Mouse (Mus musculus) C2C12 (cell line): ENCODE measurements around the gene Olfr648.

Experiments
- CEBPB ChIP-seq: IDR thresholded peaks from one replicate; pipeline ENCODE4 v1.6.1; 2011; ENCODE audit warnings: low read depth, mild to moderate bottlenecking, control low read depth, moderate library complexity
- CTCF ChIP-seq: IDR thresholded peaks from one replicate; pipeline ENCODE4 v1.5.1; 2011; ENCODE audit not compliant: control insufficient read depth, insufficient read depth, insufficient read length
- FOSL1 ChIP-seq: IDR thresholded peaks from one replicate; pipeline ENCODE4 v1.8.0; 2011; ENCODE audit warnings: mild to moderate bottlenecking, low read length; ENCODE audit not compliant: poor library complexity, insufficient read depth, severe bottlenecking
- MAX ChIP-seq: IDR thresholded peaks from one replicate; pipeline ENCODE4 v1.6.1; 2011; ENCODE audit warnings: mild to moderate bottlenecking, control low read depth
- MYOD1 ChIP-seq: IDR thresholded peaks from one replicate; pipeline ENCODE4 v1.6.1; 2011; ENCODE audit warnings: low read depth; ENCODE audit not compliant: control insufficient read depth, insufficient read length
- MYOG ChIP-seq: IDR thresholded peaks from one replicate; pipeline ENCODE4 v1.6.1; 2011; ENCODE audit not compliant: control insufficient read depth, insufficient read length; ENCODE audit errors: extremely low read depth
- USF1 ChIP-seq: IDR thresholded peaks from one replicate; pipeline ENCODE4 v1.6.1; 2011; ENCODE audit warnings: low read depth, mild to moderate bottlenecking, control low read depth, moderate library complexity

- TF ChIP-seq MAX (no peak), CTCF (no peak), USF1 (no peak), FOSL1 (no peak), CEBPB (no peak), MYOG (no peak), MYOD1 (no peak)
Observed at GRCm38 (mm10) chr7:104195885-104196284, 12.7 kb upstream of the Olfr648 start, which contains the start of gene Olfr649.
